Mouse (Mus musculus): ENCODE measurements around the gene Yod1.
A peak's percentile ranks its signal among the peaks of the same experiment; 100 is the strongest.

DNA sequence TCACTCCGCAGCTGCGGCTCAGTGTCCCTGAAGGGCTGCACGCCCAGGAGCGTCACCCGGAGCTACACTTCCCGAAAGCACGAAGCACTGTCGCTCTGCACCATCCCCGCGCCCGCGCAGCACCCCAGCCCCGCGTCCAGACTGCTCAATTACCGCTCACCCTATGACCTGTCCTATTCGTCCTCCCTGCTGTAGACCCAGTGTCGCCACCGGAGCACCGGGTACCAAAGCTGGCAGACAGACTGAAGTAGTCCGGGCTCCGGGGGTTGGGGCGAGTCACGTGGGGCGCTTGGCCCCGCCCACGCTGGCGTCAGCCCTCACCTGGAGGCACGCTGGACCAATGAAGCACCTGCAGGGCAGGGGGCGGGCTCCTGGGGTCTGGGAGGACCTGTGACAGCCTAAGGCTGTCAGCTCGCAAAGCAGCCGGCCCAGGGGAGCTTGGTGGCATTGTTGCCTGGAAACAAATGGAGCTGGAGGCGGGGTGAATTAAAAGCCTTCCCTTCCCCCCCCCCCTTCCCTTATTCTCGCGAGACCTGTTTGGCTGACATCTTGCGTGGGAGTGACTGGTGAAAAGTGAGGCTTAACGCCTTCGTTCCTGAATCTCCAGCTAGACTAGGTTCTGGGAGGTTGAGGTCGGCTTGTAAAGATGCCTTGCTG lies 1.4 kb upstream of the Yod1 start, which contains the start of gene Gm29427:
- TF ChIP-seq POLR2A (IDR thresholded peaks at IDR 0.05; ENCODE audit: control insufficient read depth, extremely low read depth, insufficient read depth, low read length, poor library complexity) = peak; percentile 46; the same call in 1 of the 2 replicates
- 0 out of 2 replicates have a peak, but pooled peaks have one; percentile 61 for TF ChIP-seq CTCF (IDR thresholded peaks at IDR 0.05; ENCODE audit: borderline replicate concordance, control insufficient read depth, extremely low read depth, insufficient read depth, low read length, poor library complexity)

All from thymus, adult 2 months (tissue).